Mouse (Mus musculus) embryo, embryonic 11 days (tissue): Measurements from ENCODE around the gene Anapc10.
A peak's percentile ranks its signal among the peaks of the same experiment; 100 is the strongest.
"Not testable (repeated sequence)": the region's sequence is repeated elsewhere in the genome, so short reads cannot be mapped to it uniquely, and the experiment has no call there.

Experiments used
- DNase-seq: peaks from one replicate; pipeline ENCODE4 v3.0.0-alpha.2; 2015

Anapc10 gene

GRCm38 (mm10) chr8:79711064-79711961, at the start of gene Anapc10, which contains the start of gene Abce1:
Gene Anapc10, plus strand, starts transcription at chr8:79711820.
Gene Abce1, minus strand, starts transcription at chr8:79711740.
- DNase-seq: peak; percentile 99

- DNase-seq: no peak
Measured at GRCm38 (mm10) chr8:79676461-79676860, 35.2 kb upstream of the Anapc10 start.

- DNase-seq: no peak
Measured at GRCm38 (mm10) chr8:79679005-79679404, 32.6 kb upstream of the Anapc10 start.

GRCm38 (mm10) chr8:79680083-79680482, 31.5 kb upstream of the Anapc10 start:
- peak; percentile 5 for DNase-seq

- peak; percentile 52 for DNase-seq
Measured at GRCm38 (mm10) chr8:79680555-79680954, 31.1 kb upstream of the Anapc10 start.

- DNase-seq: peak; percentile 2
Measured at GRCm38 (mm10) chr8:79680965-79681364, 30.7 kb upstream of the Anapc10 start.

GRCm38 (mm10) chr8:79685927-79686326, 25.7 kb upstream of the Anapc10 start:
- not testable (repeated sequence) for DNase-seq

- no peak for DNase-seq
Measured at GRCm38 (mm10) chr8:79692531-79692930, 19.1 kb upstream of the Anapc10 start.

- DNase-seq: no peak
Measured at GRCm38 (mm10) chr8:79706687-79707086, 4.9 kb upstream of the Anapc10 start.

GRCm38 (mm10) chr8:79712676-79713075, 1.1 kb downstream of the Anapc10 start:
- DNase-seq: no peak

GRCm38 (mm10) chr8:79721537-79721936, 9.9 kb downstream of the Anapc10 start:
- no peak for DNase-seq

GRCm38 (mm10) chr8:79723308-79723707, 11.7 kb downstream of the Anapc10 start:
- DNase-seq: no peak

- no peak for DNase-seq
Measured at GRCm38 (mm10) chr8:79724589-79724988, 13.0 kb downstream of the Anapc10 start.

GRCm38 (mm10) chr8:79727900-79728299, 16.3 kb downstream of the Anapc10 start:
- DNase-seq: no peak

GRCm38 (mm10) chr8:79734304-79734703, 22.7 kb downstream of the Anapc10 start:
- DNase-seq: peak; percentile 73

- DNase-seq: peak; percentile 23
Measured at GRCm38 (mm10) chr8:79748171-79748570, 36.6 kb downstream of the Anapc10 start.

GRCm38 (mm10) chr8:79748591-79748990, 37.0 kb downstream of the Anapc10 start:
- DNase-seq: no peak

GRCm38 (mm10) chr8:79750305-79750704, 38.7 kb downstream of the Anapc10 start:
- no peak for DNase-seq

- DNase-seq: not testable (repeated sequence)
Measured at GRCm38 (mm10) chr8:79794873-79795272, 83.3 kb downstream of the Anapc10 start.

- DNase-seq: no peak
Measured at GRCm38 (mm10) chr8:79796690-79797089, 85.1 kb downstream of the Anapc10 start.

- DNase-seq: no peak
Measured at GRCm38 (mm10) chr8:79804499-79804898, 92.9 kb downstream of the Anapc10 start.

- DNase-seq: no peak
Measured at GRCm38 (mm10) chr8:79806971-79807370, 95.4 kb downstream of the Anapc10 start.

- no peak for DNase-seq
Measured at GRCm38 (mm10) chr8:79826534-79826933, 114.9 kb downstream of the Anapc10 start.
